ENCODE assay signal across 11 mouse cellular contexts in the genomic region with DNA sequence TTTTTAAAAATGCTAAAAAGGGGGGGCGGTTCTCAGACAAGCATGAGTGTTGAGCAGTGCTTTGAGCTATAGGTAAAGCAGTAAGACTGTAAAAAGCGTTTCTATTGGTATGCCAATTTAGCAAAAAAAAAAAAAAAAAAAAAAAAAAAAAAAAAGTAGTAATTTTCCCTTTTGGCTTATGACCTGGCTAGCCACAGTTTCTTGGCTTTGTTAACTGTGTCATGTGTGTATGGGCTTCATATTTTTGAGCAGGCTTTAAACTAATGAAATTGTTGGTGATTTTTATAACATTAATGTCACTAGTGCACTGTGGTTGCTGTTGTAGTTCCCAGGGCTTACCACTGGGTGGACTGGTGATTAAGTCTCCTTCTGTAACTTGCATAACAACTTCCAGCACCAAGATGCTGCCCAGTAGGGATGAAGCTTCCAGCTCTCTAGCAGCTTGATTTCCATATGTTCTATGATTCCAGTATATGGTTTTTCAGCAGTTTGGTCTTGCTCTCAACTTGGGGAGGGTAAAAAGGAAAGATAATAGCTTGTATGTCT.
A peak's percentile ranks its signal among the peaks of the same experiment; 100 is the strongest.
DNase-seq lines count a peak whose midpoint lies in the region; ATAC-seq and TF ChIP-seq lines count a peak whose summit lies in the region.
"Had no signal": no experiment of that assay in that cellular context is flagged by ENCODE, and none has a peak within 500 bp of the region (broad histone marks: within the 10 kb centered on the region; RNA-seq: fewer than 3 reads in every experiment).

No protein-coding gene starts in this region.

- TF ChIP-seq CTCF in gastrocnemius, adult 2 months (IDR thresholded peaks at IDR 0.05), result peak; percentile 38
- peak; percentile 64 for TF ChIP-seq CTCF in lung, postnatal 0 days (IDR thresholded peaks at IDR 0.05)
- TF ChIP-seq CTCF in lung, adult 2 months (IDR thresholded peaks at IDR 0.05; ENCODE audit: insufficient read depth, low read length), result no peak

- no peak overlapping the region for H3K4me3 ChIP-seq in gastrocnemius, adult 2 months
- no peak overlapping the region for H3K4me3 ChIP-seq in lung, postnatal 0 days (ENCODE audit: low read depth, low read length)
- no peak overlapping the region for H3K4me3 ChIP-seq in lung, adult 2 months (replicated peaks; ENCODE audit: extremely low read depth, low read depth, low read length)
- H3K4me3 ChIP-seq in midbrain, embryonic 16.5 days (ENCODE audit: low read depth, low read length), result no peak overlapping the region

- TF ChIP-seq POLR2A in lung, adult 2 months (IDR thresholded peaks at IDR 0.05; ENCODE audit: borderline replicate concordance, extremely low read depth, low read depth, low read length), result no peak

- intact Hi-C loops in gastrocnemius, adult 2 months (cut with DNase I), result no loop called here
- intact Hi-C loops in gastrocnemius, postnatal 14 days (cut with DNase I; ENCODE audit: low total_unique reads), result no loop called here

- WGBS in lung, postnatal 0 days, result 71% methylated on average over 2 of the region's 2 CpGs
- WGBS in lung, adult 2 months, result 82% methylated on average over 2 of the region's 2 CpGs
- WGBS in midbrain, embryonic 16.5 days, result 88% methylated on average over 2 of the region's 2 CpGs

- no peak for ATAC-seq in lung, postnatal 0 days
- ATAC-seq in midbrain, embryonic 16.5 days, result no peak

- TF ChIP-seq EP300 in lung, postnatal 0 days (IDR thresholded peaks at IDR 0.05), result no peak

- no peak overlapping the region for H3K4me2 ChIP-seq in lung, postnatal 0 days (replicated peaks; ENCODE audit: low read depth, low read length)
- no peak overlapping the region for H3K4me2 ChIP-seq in midbrain, embryonic 16.5 days (ENCODE audit: low read length)

- H3K4me1 ChIP-seq in lung, postnatal 0 days (ENCODE audit: insufficient read depth, low read depth, low read length), result no peaks in the 10 kb centered on the region
- no peaks in the 10 kb centered on the region for H3K4me1 ChIP-seq in lung, adult 2 months (ENCODE audit: control insufficient read depth, insufficient read depth, low read length)
- H3K4me1 ChIP-seq in midbrain, embryonic 16.5 days (ENCODE audit: control insufficient read depth, insufficient read depth, low read length), result no peaks in the 10 kb centered on the region

- H3K9ac ChIP-seq in lung, postnatal 0 days (replicated peaks; ENCODE audit: low read depth), result no peak overlapping the region
- no peak overlapping the region for H3K9ac ChIP-seq in midbrain, embryonic 16.5 days (ENCODE audit: low read depth, low read length)

- no peaks in the 10 kb centered on the region for H3K27me3 ChIP-seq in lung, postnatal 0 days (replicated peaks; ENCODE audit: insufficient read depth, low read length)
- no peaks in the 10 kb centered on the region for H3K27me3 ChIP-seq in midbrain, embryonic 16.5 days (ENCODE audit: control insufficient read depth, insufficient read depth, low read depth, low read length)

- no peak overlapping the region for H3K27ac ChIP-seq in gastrocnemius, adult 2 months
- no peak overlapping the region for H3K27ac ChIP-seq in lung, postnatal 0 days (ENCODE audit: low read length)
- no peak overlapping the region for H3K27ac ChIP-seq in midbrain, embryonic 16.5 days (ENCODE audit: low read length)

- DNase-seq in gastrocnemius, adult 2 months, result no peak
- DNase-seq in gastrocnemius, postnatal 14 days, result no peak
- peak; percentile 46 for DNase-seq in lung, postnatal 0 days (ENCODE audit: low spot score)
- DNase-seq in lung, adult 2 months, result no peak
- peak; percentile 46 for DNase-seq in R1 (ENCODE audit: low read depth, low spot score)
- DNase-seq in induced T-regulatory cell, adult 2 months (ENCODE audit: low read depth), result peak; percentile 10
- no peak for DNase-seq in spleen, postnatal 4 days (ENCODE audit: low spot score in 2 of 2)
- DNase-seq: cerebellum, adult 9-11 months; heart, postnatal 36 days; thymus, adult 18-20 months had no signal

- no peaks in the 10 kb centered on the region for H3K9me3 ChIP-seq in lung, postnatal 0 days (ENCODE audit: low read length)
- H3K9me3 ChIP-seq in midbrain, embryonic 16.5 days (replicated peaks; ENCODE audit: control insufficient read depth, low read length, poor library complexity, severe bottlenecking), result no peaks in the 10 kb centered on the region

- H3K36me3 ChIP-seq in lung, postnatal 0 days (ENCODE audit: insufficient read depth, low read length), result no peaks in the 10 kb centered on the region
- H3K36me3 ChIP-seq in midbrain, embryonic 16.5 days (ENCODE audit: control insufficient read depth, insufficient read depth, low read length), result no peaks in the 10 kb centered on the region

Comparison
In these comparisons a context has a peak if more than half of its experiments do, and no peak if none do; other contexts are left out.
1. DNase-seq: peak in lung, postnatal 0 days (single experiment), R1 (single experiment) and induced T-regulatory cell, adult 2 months (single experiment); none in gastrocnemius, adult 2 months (single experiment), gastrocnemius, postnatal 14 days (single experiment), lung, adult 2 months (single experiment) and spleen, postnatal 4 days (0 of 2).